In genomic region chr4:150591602-150592001, GRCm38 (mm10) we compare ENCODE assay signal across 13 mouse cellular contexts.
DNase-seq lines count a peak whose midpoint lies in the region; ATAC-seq and TF ChIP-seq lines count a peak whose summit lies in the region.
"Had no signal": no experiment of that assay in that cellular context is flagged by ENCODE, and none has a peak within 500 bp of the region (broad histone marks: within the 10 kb centered on the region; RNA-seq: fewer than 3 reads in every experiment).

No protein-coding gene starts in this region.

- no peaks in the 10 kb centered on the region for H3K27me3 ChIP-seq in forebrain, embryonic 10.5 days (ENCODE audit: poor library complexity, severe bottlenecking)
- no peaks in the 10 kb centered on the region for H3K27me3 ChIP-seq in forebrain, postnatal 0 days (ENCODE audit: insufficient read depth, low read length)
- H3K27me3 ChIP-seq in kidney, adult 2 months (replicated peaks; ENCODE audit: control insufficient read depth, insufficient read depth, low read length): no peaks in the 10 kb centered on the region
- H3K27me3 ChIP-seq in lung, embryonic 15.5 days: no peaks in the 10 kb centered on the region
- no peaks in the 10 kb centered on the region for H3K27me3 ChIP-seq in liver, embryonic 14.5 days (ENCODE audit: control insufficient read depth, insufficient read depth, low read length)
- H3K27me3 ChIP-seq: limb, embryonic 13.5 days had no signal

- H3K36me3 ChIP-seq in forebrain, embryonic 10.5 days (replicated peaks): no peaks in the 10 kb centered on the region; the same call in 1 of the 2 replicates
- no peaks in the 10 kb centered on the region for H3K36me3 ChIP-seq in forebrain, postnatal 0 days (ENCODE audit: insufficient read depth)
- H3K36me3 ChIP-seq in kidney, adult 2 months (ENCODE audit: control insufficient read depth, insufficient read depth, low read length): no peaks in the 10 kb centered on the region
- H3K36me3 ChIP-seq in lung, embryonic 15.5 days: no peaks in the 10 kb centered on the region
- H3K36me3 ChIP-seq in liver, embryonic 14.5 days (replicated peaks; ENCODE audit: control insufficient read depth, insufficient read depth, low read depth): no peaks in the 10 kb centered on the region
- H3K36me3 ChIP-seq: limb, embryonic 13.5 days had no signal

- no peak for ATAC-seq in forebrain, postnatal 0 days
- ATAC-seq in lung, embryonic 15.5 days (ENCODE audit: borderline replicate concordance, extremely low read depth, low FRiP score, low TSS enrichment): no peak
- no peak for ATAC-seq in liver, embryonic 14.5 days (ENCODE audit: insufficient read depth)
- ATAC-seq: hindbrain, embryonic 16.5 days had no signal

- no peak for TF ChIP-seq EP300 in liver, embryonic 14.5 days (IDR thresholded peaks at IDR 0.05; ENCODE audit: low read depth)

- no peak overlapping the region for H3K9ac ChIP-seq in forebrain, postnatal 0 days
- no peak overlapping the region for H3K9ac ChIP-seq in lung, embryonic 15.5 days
- H3K9ac ChIP-seq in liver, embryonic 14.5 days (replicated peaks): 0 out of 2 replicates have a peak overlapping the region, but pooled peaks have one; percentile 13
- H3K9ac ChIP-seq: limb, embryonic 13.5 days had no signal

- no peaks in the 10 kb centered on the region for H3K9me3 ChIP-seq in forebrain, embryonic 10.5 days
- no peaks in the 10 kb centered on the region for H3K9me3 ChIP-seq in forebrain, postnatal 0 days (ENCODE audit: low read length)
- no peaks in the 10 kb centered on the region for H3K9me3 ChIP-seq in lung, embryonic 15.5 days
- no peaks in the 10 kb centered on the region for H3K9me3 ChIP-seq in liver, embryonic 14.5 days (ENCODE audit: control insufficient read depth, low read length)
- H3K9me3 ChIP-seq: limb, embryonic 13.5 days had no signal

- H3K4me3 ChIP-seq in forebrain, embryonic 10.5 days: no peak overlapping the region
- no peak overlapping the region for H3K4me3 ChIP-seq in forebrain, postnatal 0 days (ENCODE audit: low read depth, low read length)
- no peak overlapping the region for H3K4me3 ChIP-seq in kidney, adult 2 months (ENCODE audit: insufficient read depth, low read depth, low read length)
- H3K4me3 ChIP-seq in lung, embryonic 15.5 days: no peak overlapping the region
- H3K4me3 ChIP-seq in liver, embryonic 14.5 days (ENCODE audit: insufficient read depth in 1 of 2, low read depth in 2 of 2, low read length in 2 of 2): no peak overlapping the region
- H3K4me3 ChIP-seq: limb, embryonic 13.5 days had no signal

- DNase-seq in forebrain, embryonic 10.5 days (ENCODE audit: extremely low spot score, low spot score): no peak
- DNase-seq in forebrain, postnatal 0 days: no peak
- no peak for DNase-seq in kidney, adult 2 months
- no peak for DNase-seq in kidney, adult 18-20 months
- DNase-seq in lung, adult 18-20 months: no peak
- no peak for DNase-seq in liver, embryonic 14.5 days (ENCODE audit: low read depth in 3 of 3, low spot score in 3 of 3)
- DNase-seq in left cerebral cortex, postnatal 10 days (ENCODE audit: extremely low spot score in 1 of 2, low spot score in 2 of 2): no peak
- DNase-seq: cerebellum, postnatal 36 days; right cerebral cortex, postnatal 14 days had no signal

- intact Hi-C loops in left cerebral cortex, postnatal 10 days (cut with DNase I): no loop called here

- H3K27ac ChIP-seq in forebrain, embryonic 10.5 days: 0 out of 2 replicates have a peak overlapping the region, but pooled peaks have one; percentile 2
- H3K27ac ChIP-seq in forebrain, postnatal 0 days (ENCODE audit: low read depth, low read length): no peak overlapping the region
- peak overlapping the region; percentile 18; the same call in 1 of the 2 replicates for H3K27ac ChIP-seq in kidney, adult 2 months (ENCODE audit: insufficient read depth, low read depth, low read length)
- 0 out of 2 replicates have a peak overlapping the region, but pooled peaks have one; percentile 53 for H3K27ac ChIP-seq in lung, embryonic 15.5 days
- no peak overlapping the region for H3K27ac ChIP-seq in liver, embryonic 14.5 days

- no peak for TF ChIP-seq CTCF in forebrain, postnatal 0 days (IDR thresholded peaks at IDR 0.05; ENCODE audit: low read depth)
- no peak for TF ChIP-seq CTCF in kidney, adult 2 months (conservative IDR thresholded peaks at IDR 0.05; ENCODE audit: insufficient read depth, insufficient read length, low read depth, low read length)
- TF ChIP-seq CTCF in liver, embryonic 14.5 days (IDR thresholded peaks at IDR 0.05; ENCODE audit: low read depth): no peak

- TF ChIP-seq POLR2A in kidney, adult 2 months (IDR thresholded peaks at IDR 0.05; ENCODE audit: low read depth, low read length): no peak

- H3K4me1 ChIP-seq in forebrain, embryonic 10.5 days: peaks cover 35% of the 10 kb centered on the region
- H3K4me1 ChIP-seq in forebrain, postnatal 0 days (ENCODE audit: insufficient read depth): peaks cover 7% of the 10 kb centered on the region; the same call in 1 of the 2 replicates
- peaks cover 65% of the 10 kb centered on the region for H3K4me1 ChIP-seq in kidney, adult 2 months (ENCODE audit: control insufficient read depth, insufficient read depth, low read length)
- H3K4me1 ChIP-seq in lung, embryonic 15.5 days: peaks cover 75% of the 10 kb centered on the region
- peaks cover 51 to 66% of the 10 kb centered on the region in 2 experiments for H3K4me1 ChIP-seq in liver, embryonic 14.5 days (replicated peaks; ENCODE audit: control insufficient read depth in 2 of 2, insufficient read depth in 2 of 2, low read length in 1 of 2)

- H3K4me2 ChIP-seq in forebrain, postnatal 0 days (ENCODE audit: low read depth): no peak overlapping the region
- no peak overlapping the region for H3K4me2 ChIP-seq in lung, embryonic 15.5 days
- no peak overlapping the region for H3K4me2 ChIP-seq in liver, embryonic 14.5 days (ENCODE audit: low read depth)
- H3K4me2 ChIP-seq: limb, embryonic 13.5 days; midbrain, embryonic 11.5 days had no signal

- 69% methylated on average over 4 of the region's 4 CpGs for WGBS in forebrain, embryonic 10.5 days
- WGBS in forebrain, postnatal 0 days: 69% methylated on average over 4 of the region's 4 CpGs
- WGBS in kidney, adult 2 months: 59% methylated on average over 4 of the region's 4 CpGs
- 38% methylated on average over 4 of the region's 4 CpGs for WGBS in lung, embryonic 15.5 days
- WGBS in liver, embryonic 14.5 days (ENCODE audit: insufficient replicate concordance): 74% methylated on average over 4 of the region's 4 CpGs

Comparison
In these comparisons a context has a peak if more than half of its experiments do, and no peak if none do; other contexts are left out.
1. H3K27ac ChIP-seq: peak in forebrain, embryonic 10.5 days (single experiment), kidney, adult 2 months (single experiment) and lung, embryonic 15.5 days (single experiment); none in forebrain, postnatal 0 days (single experiment) and liver, embryonic 14.5 days (single experiment).